Mouse (Mus musculus): ENCODE results near the gene Gm20604.

GRCm38 (mm10) chr12:102699156-102699555, 59.3 kb downstream of the Gm20604 start:
- TF ChIP-seq CTCF (IDR thresholded peaks at IDR 0.05; ENCODE audit: low read depth, low read length), result no peak
- TF ChIP-seq POLR2A (IDR thresholded peaks at IDR 0.05; ENCODE audit: borderline replicate concordance, low read depth, low read length), result no peak

Measured in bone marrow macrophage, adult 2 months (primary cell).